ENCODE assay signal across 8 mouse cellular contexts in the genomic region with DNA sequence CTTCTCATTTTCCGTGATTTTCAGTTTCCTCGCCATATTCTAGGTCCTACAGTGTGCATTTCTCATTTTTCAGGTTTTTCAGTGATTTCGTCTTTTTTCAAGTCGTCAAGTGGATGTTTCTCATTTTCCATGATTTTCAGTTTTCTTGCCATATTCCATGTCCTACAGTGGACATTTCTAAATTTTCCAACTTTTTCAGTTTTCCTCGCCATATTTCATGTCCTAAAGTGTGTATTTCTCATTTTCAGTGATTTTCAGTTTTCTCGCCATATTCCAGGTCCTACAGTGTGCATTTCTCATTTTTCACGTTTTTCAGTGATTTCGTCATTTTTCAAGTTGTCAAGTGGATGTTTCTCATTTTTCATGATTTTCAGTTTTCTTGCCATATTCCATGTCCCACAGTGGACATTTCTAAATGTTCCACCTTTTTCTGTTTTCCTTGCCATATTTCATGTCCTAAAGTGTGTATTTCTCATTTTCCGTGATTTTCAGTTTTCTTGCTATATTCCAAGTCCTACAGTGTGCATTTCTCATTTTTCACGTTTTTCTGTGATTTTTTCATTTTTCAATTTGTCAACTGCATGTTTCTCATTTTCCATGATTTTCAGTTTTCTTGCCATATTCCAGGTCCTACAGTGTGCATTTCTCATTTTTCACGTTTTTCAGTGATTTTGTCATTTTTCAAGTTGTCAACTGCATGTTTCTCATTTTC. TPM values are rescaled to one million over a fixed set of nuclear protein-coding genes. Genes with fewer than 3 reads are reported as not detected.
DNase-seq lines count a peak whose midpoint lies in the region; ATAC-seq lines count a peak whose summit lies in the region.
"Not testable (repeated sequence)": the region's sequence is repeated elsewhere in the genome, so short reads cannot be mapped to it uniquely, and the experiment has no call there.

No protein-coding gene starts in this region.

- WGBS in embryonic facial prominence, embryonic 12.5 days, result 68% methylated on average over 9 of the region's 11 CpGs
- WGBS in intestine, embryonic 15.5 days, result 68% methylated on average over 9 of the region's 11 CpGs

- not testable (repeated sequence) for H3K4me2 ChIP-seq in embryonic facial prominence, embryonic 12.5 days (replicated peaks); intestine, embryonic 15.5 days (replicated peaks)

- not testable (repeated sequence) for H3K9ac ChIP-seq in embryonic facial prominence, embryonic 12.5 days; intestine, embryonic 15.5 days

- ATAC-seq in embryonic facial prominence, embryonic 12.5 days (ENCODE audit: insufficient number of reproducible peaks, insufficient read depth, low FRiP score, low TSS enrichment), result peak; percentile 91
- peak; percentile 41; the same call in 1 of the 2 replicates for ATAC-seq in granulocyte monocyte progenitor cell, adult 5-6 weeks (replicated peaks; ENCODE audit: poor library complexity, severe bottlenecking)
- peak; percentile 86 for ATAC-seq in intestine, embryonic 15.5 days
- peak; percentile 37 for ATAC-seq in megakaryocyte, adult 5-6 weeks (ENCODE audit: poor library complexity, severe bottlenecking)

- not testable (repeated sequence) for H3K4me3 ChIP-seq in embryonic facial prominence, embryonic 12.5 days; intestine, embryonic 15.5 days (replicated peaks)

- not testable (repeated sequence) for H3K4me1 ChIP-seq in embryonic facial prominence, embryonic 12.5 days; intestine, embryonic 15.5 days (replicated peaks)

- H3K27me3 ChIP-seq in embryonic facial prominence, embryonic 12.5 days; intestine, embryonic 15.5 days (replicated peaks): not testable (repeated sequence)

- H3K27ac ChIP-seq in embryonic facial prominence, embryonic 12.5 days; intestine, embryonic 15.5 days: not testable (repeated sequence)

- not testable (repeated sequence) for H3K36me3 ChIP-seq in embryonic facial prominence, embryonic 12.5 days; intestine, embryonic 15.5 days

- not testable (repeated sequence) for H3K9me3 ChIP-seq in embryonic facial prominence, embryonic 12.5 days; intestine, embryonic 15.5 days

- DNase-seq in adrenal gland, adult 2 months, result peak; percentile 88
- DNase-seq in left cerebral cortex, adult 9 months (ENCODE audit: low spot score in 2 of 2), result peak; percentile 99 to 100
- peak; percentile 98 to 99 for DNase-seq in right cerebral cortex, postnatal 10 days (ENCODE audit: low spot score in 2 of 2)
- DNase-seq in urinary bladder, postnatal 4 days (ENCODE audit: low spot score in 2 of 2), result peak; percentile 100

RNA-seq across cellular contexts. Expression of a gene that starts 1.0 kb away (rescaled TPM):
- total RNA-seq in adrenal gland, adult 2 months (2021), result under 1 TPM in 1 of 2 experiments, not detected in 1; 0.78 TPM
- polyA plus RNA-seq in adrenal gland, adult 2 months (2012; rRNA removed), result not detected in 2 replicates
- not detected in 2 replicates for polyA plus RNA-seq in embryonic facial prominence, embryonic 12.5 days (2016; fragmentation: Nextera tagmentation; extraction: Ambion mirVana)
- total RNA-seq in granulocyte monocyte progenitor cell, adult 5-6 weeks (2014; fragmentation: Nextera tagmentation), result not detected in 2 replicates
- total RNA-seq in granulocyte monocyte progenitor cell, adult 5-6 weeks (2017), result not detected in 2 replicates
- polyA plus RNA-seq in intestine, embryonic 15.5 days (2015; fragmentation: Nextera tagmentation; extraction: Ambion mirVana), result not detected in 2 replicates
- 0.38 TPM in 1 of 2 replicates, not detected in the other for total RNA-seq in megakaryocyte, adult 5-6 weeks (2015)
- total RNA-seq in megakaryocyte, adult 5-6 weeks (2017), result not detected in 2 replicates

RNA-seq across cellular contexts. Expression of a gene that starts 1.4 kb away (rescaled TPM):
- total RNA-seq in adrenal gland, adult 2 months (2021), result not detected
- not detected in 2 replicates for polyA plus RNA-seq in adrenal gland, adult 2 months (2012; rRNA removed)
- not detected in 2 replicates for polyA plus RNA-seq in embryonic facial prominence, embryonic 12.5 days (2016; fragmentation: Nextera tagmentation; extraction: Ambion mirVana)
- total RNA-seq in granulocyte monocyte progenitor cell, adult 5-6 weeks (2014; fragmentation: Nextera tagmentation), result not detected in 2 replicates
- not detected in 2 replicates for total RNA-seq in granulocyte monocyte progenitor cell, adult 5-6 weeks (2017)
- not detected in 2 replicates for polyA plus RNA-seq in intestine, embryonic 15.5 days (2015; fragmentation: Nextera tagmentation; extraction: Ambion mirVana)
- total RNA-seq in megakaryocyte, adult 5-6 weeks (2015), result 0.36 TPM in 1 of 2 replicates, not detected in the other
- not detected in 2 replicates for total RNA-seq in megakaryocyte, adult 5-6 weeks (2017)

RNA-seq across cellular contexts. Expression of a gene that starts 10.8 kb away (rescaled TPM):
- 1 to 10 TPM in 1 of 2 experiments, under 1 TPM in 1; 0.86 to 1.2 TPM for total RNA-seq in adrenal gland, adult 2 months (2021)
- not detected in 2 replicates for polyA plus RNA-seq in adrenal gland, adult 2 months (2012; rRNA removed)
- polyA plus RNA-seq in embryonic facial prominence, embryonic 12.5 days (2016; fragmentation: Nextera tagmentation; extraction: Ambion mirVana), result not detected in 2 replicates
- 0.80 TPM in 1 of 2 replicates, not detected in the other for total RNA-seq in granulocyte monocyte progenitor cell, adult 5-6 weeks (2014; fragmentation: Nextera tagmentation)
- total RNA-seq in granulocyte monocyte progenitor cell, adult 5-6 weeks (2017), result not detected in 2 replicates
- polyA plus RNA-seq in intestine, embryonic 15.5 days (2015; fragmentation: Nextera tagmentation; extraction: Ambion mirVana), result not detected in 2 replicates
- total RNA-seq in megakaryocyte, adult 5-6 weeks (2015), result 0.60 TPM in 1 of 2 replicates, not detected in the other
- not detected in 2 replicates for total RNA-seq in megakaryocyte, adult 5-6 weeks (2017)

RNA-seq across cellular contexts. Expression of a gene that starts 13.3 kb away (rescaled TPM):
- not detected for total RNA-seq in adrenal gland, adult 2 months (2021)
- polyA plus RNA-seq in adrenal gland, adult 2 months (2012; rRNA removed), result not detected in 2 replicates
- polyA plus RNA-seq in embryonic facial prominence, embryonic 12.5 days (2016; fragmentation: Nextera tagmentation; extraction: Ambion mirVana), result not detected in 2 replicates
- not detected in 2 replicates for total RNA-seq in granulocyte monocyte progenitor cell, adult 5-6 weeks (2014; fragmentation: Nextera tagmentation)
- not detected in 2 replicates for total RNA-seq in granulocyte monocyte progenitor cell, adult 5-6 weeks (2017)
- not detected in 2 replicates for polyA plus RNA-seq in intestine, embryonic 15.5 days (2015; fragmentation: Nextera tagmentation; extraction: Ambion mirVana)
- total RNA-seq in megakaryocyte, adult 5-6 weeks (2015), result 1.4 TPM in 1 of 2 replicates, not detected in the other
- not detected in 2 replicates for total RNA-seq in megakaryocyte, adult 5-6 weeks (2017)

RNA-seq across cellular contexts. Expression of a gene that starts 15.1 kb away (rescaled TPM):
- total RNA-seq in adrenal gland, adult 2 months (2021), result 1 to 10 TPM in 1 of 2 experiments, under 1 TPM in 1; 0.90 to 3.5 TPM
- not detected in 2 replicates for polyA plus RNA-seq in adrenal gland, adult 2 months (2012; rRNA removed)
- polyA plus RNA-seq in embryonic facial prominence, embryonic 12.5 days (2016; fragmentation: Nextera tagmentation; extraction: Ambion mirVana), result not detected in 2 replicates
- total RNA-seq in granulocyte monocyte progenitor cell, adult 5-6 weeks (2014; fragmentation: Nextera tagmentation), result 1.2 and 4.6 TPM in 2 replicates
- not detected in 2 replicates for total RNA-seq in granulocyte monocyte progenitor cell, adult 5-6 weeks (2017)
- polyA plus RNA-seq in intestine, embryonic 15.5 days (2015; fragmentation: Nextera tagmentation; extraction: Ambion mirVana), result 0.30 TPM in 1 of 2 replicates, not detected in the other
- total RNA-seq in megakaryocyte, adult 5-6 weeks (2015), result 2.0 TPM in 1 of 2 replicates, not detected in the other
- not detected in 2 replicates for total RNA-seq in megakaryocyte, adult 5-6 weeks (2017)

Comparison
In these comparisons a context has a peak if more than half of its experiments do, and no peak if none do; other contexts are left out.
1. ATAC-seq: peak in every context shown above with its lines; median percentile 91 in embryonic facial prominence, embryonic 12.5 days; 86 in intestine, embryonic 15.5 days; 41 in granulocyte monocyte progenitor cell, adult 5-6 weeks; 37 in megakaryocyte, adult 5-6 weeks.